Mouse (Mus musculus): ENCODE measurements at regions not wholly inside any gene's neighbourhood (a gene's known extent, or its start where the extent isn't known, plus 50 kb on each side); places are given as distances from the start of the nearest gene placed in this dataset.

GRCm38 (mm10) chr3:134105112-134105511 lies 131.2 kb upstream of the Cxxc4 start:
- TF ChIP-seq POLR2A (IDR thresholded peaks at IDR 0.05; ENCODE audit: borderline replicate concordance, insufficient read depth, low read length), result no peak
- TF ChIP-seq CTCF (IDR thresholded peaks at IDR 0.05; ENCODE audit: borderline replicate concordance, insufficient read depth, low read depth, low read length), result no peak
